In genomic region chr6:146762264-146762898, GRCm38 (mm10) we compare ENCODE assay signal across 8 mouse cellular contexts. TPM values are rescaled to one million over a fixed set of nuclear protein-coding genes. Genes with fewer than 3 reads are reported as not detected.
DNase-seq lines count a peak whose midpoint lies in the region; ATAC-seq and TF ChIP-seq lines count a peak whose summit lies in the region.

No protein-coding gene starts in this region.

- H3K9me3 ChIP-seq in lung, embryonic 14.5 days (ENCODE audit: low read depth, low read length), result no peaks in the 10 kb centered on the region

- H3K4me1 ChIP-seq in lung, embryonic 14.5 days (ENCODE audit: insufficient read depth), result no peaks in the 10 kb centered on the region

- no peak for ATAC-seq in lung, embryonic 14.5 days (ENCODE audit: insufficient read depth)

- peak; percentile 73 for TF ChIP-seq CTCF in gastrocnemius, adult 2 months (IDR thresholded peaks at IDR 0.05)
- peak; percentile 66 for TF ChIP-seq CTCF in lung, embryonic 14.5 days (IDR thresholded peaks at IDR 0.05; ENCODE audit: low read depth)

- H3K9ac ChIP-seq in lung, embryonic 14.5 days, result no peak overlapping the region

- no peak for DNase-seq in gastrocnemius, adult 2 months
- DNase-seq in gastrocnemius, postnatal 10 days, result no peak
- DNase-seq in lung, embryonic 14.5 days, result peak; percentile 72
- no peak for DNase-seq in lung, adult 18-20 months
- DNase-seq in cerebellum, postnatal 10 days, result peak; percentile 16 to 63
- peak; percentile 50 for DNase-seq in naive thymus-derived CD4-positive, alpha-beta T cell, adult 2 months (ENCODE audit: low read depth)
- no peak for DNase-seq in right cerebral cortex, postnatal 14 days
- no peak for DNase-seq in gastrocnemius, adult 8-10 months (ENCODE audit: low spot score in 2 of 2)

- H3K36me3 ChIP-seq in lung, embryonic 14.5 days (ENCODE audit: insufficient read depth), result peaks cover 4% of the 10 kb centered on the region; the same call in 1 of the 2 replicates

- H3K4me2 ChIP-seq in lung, embryonic 14.5 days, result no peak overlapping the region

- 56% methylated on average over 5 of the region's 5 CpGs for WGBS in lung, embryonic 14.5 days

- H3K4me3 ChIP-seq in gastrocnemius, adult 2 months, result no peak overlapping the region
- no peak overlapping the region for H3K4me3 ChIP-seq in lung, embryonic 14.5 days (ENCODE audit: low read depth, low read length)

- no peaks in the 10 kb centered on the region for H3K27me3 ChIP-seq in lung, embryonic 14.5 days (ENCODE audit: insufficient read depth, low read length)

- intact Hi-C loops in gastrocnemius, adult 2 months (cut with DNase I), result loop anchor here (1.0 to 5.0 kb wide), 2 partner anchors 35 to 100 kb away; no protein-coding TSS in a partner anchor

- peak overlapping the region; percentile 35; the same call in 1 of the 2 replicates for H3K27ac ChIP-seq in gastrocnemius, adult 2 months
- H3K27ac ChIP-seq in lung, embryonic 14.5 days (ENCODE audit: low read depth), result no peak overlapping the region

RNA-seq across cellular contexts. Expression of gene Arntl2, which starts 33.5 kb away (rescaled TPM):
- total RNA-seq in gastrocnemius, adult 2 months (2021), result under 1 TPM; 0.50 to 0.99 TPM
- 1 to 10 TPM in 1 of 2 experiments, under 1 TPM in 1; 0.68 to 1.5 TPM for total RNA-seq in gastrocnemius, postnatal 10 days (2021)
- 5.9 and 6.2 TPM in 2 replicates for polyA plus RNA-seq in lung, embryonic 14.5 days (2014; fragmentation: Nextera tagmentation; extraction: Ambion mirVana)
- under 1 TPM; 0.48 to 0.72 (median 0.58) TPM for total RNA-seq in gastrocnemius, adult 8-10 months (2022)

RNA-seq across cellular contexts. Expression of gene Stk38l, which starts 37.6 kb away (rescaled TPM):
- total RNA-seq in gastrocnemius, adult 2 months (2021), result 10 to 100 TPM; 11.4 to 11.8 TPM
- total RNA-seq in gastrocnemius, postnatal 10 days (2021), result 1 to 10 TPM; 8.3 to 9.5 TPM
- 15.6 and 16.2 TPM in 2 replicates for polyA plus RNA-seq in lung, embryonic 14.5 days (2014; fragmentation: Nextera tagmentation; extraction: Ambion mirVana)
- 10 to 100 TPM in 2 of 4 experiments, 1 to 10 TPM in 2; 8.0 to 11.2 (median 10.3) TPM for total RNA-seq in gastrocnemius, adult 8-10 months (2022)

Comparison
In these comparisons a context has a peak if more than half of its experiments do, and no peak if none do; other contexts are left out.
1. DNase-seq: peak in lung, embryonic 14.5 days (single experiment), cerebellum, postnatal 10 days (2 of 2) and naive thymus-derived CD4-positive, alpha-beta T cell, adult 2 months (single experiment); none in gastrocnemius, adult 2 months (single experiment), gastrocnemius, postnatal 10 days (single experiment), lung, adult 18-20 months (0 of 2), right cerebral cortex, postnatal 14 days (single experiment) and gastrocnemius, adult 8-10 months (0 of 2).